Mouse (Mus musculus) lung, adult 2 months (tissue): Measurements from ENCODE around the gene Lrrc74b.

ENCODE experiments used
- CTCF ChIP-seq: fragments of 200-500 bp; IDR thresholded peaks from 2 replicates; pipeline ENCODE4 v1.5.1; 2011; ENCODE audit warnings: mild to moderate bottlenecking, low read length, control low read depth; ENCODE audit not compliant: insufficient read depth
- POLR2A ChIP-seq: fragments of 200-500 bp; IDR thresholded peaks from 2 replicates; pipeline ENCODE4 v1.6.1; 2011; ENCODE audit warnings: low read depth, mild to moderate bottlenecking, control low read depth, low read length, borderline replicate concordance; ENCODE audit errors: extremely low read depth

DNA sequence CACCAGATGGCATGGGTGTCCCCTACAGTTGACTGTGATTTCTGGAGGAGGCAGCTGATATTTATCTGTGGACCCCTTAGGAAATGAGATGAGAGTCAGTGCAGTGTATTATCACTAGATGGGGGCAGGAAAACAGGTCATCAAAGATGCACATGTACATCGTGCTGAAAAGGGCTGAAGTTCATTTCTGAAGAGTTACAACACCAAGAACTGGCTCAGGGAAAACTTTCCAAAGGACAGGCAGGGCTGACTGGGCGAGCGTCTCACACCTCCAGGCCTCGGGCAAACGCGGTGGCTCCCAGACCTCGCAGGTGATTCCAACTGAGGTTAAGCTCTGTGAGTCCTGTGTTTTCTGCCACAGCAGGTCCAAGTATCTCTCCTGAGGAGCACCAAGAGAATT lies 8.2 kb downstream of the Lrrc74b start:
- TF ChIP-seq CTCF (no peak), POLR2A (no peak)
